Mouse (Mus musculus): ENCODE data around the gene Esp6. TPM values are rescaled to one million over a fixed set of nuclear protein-coding genes. Genes with fewer than 3 reads are reported as not detected.
A peak's percentile ranks its signal among the peaks of the same experiment; 100 is the strongest.
"Not testable (repeated sequence)": the region's sequence is repeated elsewhere in the genome, so short reads cannot be mapped to it uniquely, and the experiment has no call there.

Esp6 gene
- polyA plus RNA-seq (2015; fragmentation: Nextera tagmentation; extraction: Ambion mirVana), result not detected in 2 replicates

GRCm38 (mm10) chr17:40561207-40561606 is at the start of gene Esp6:
Gene Esp6, plus strand, starts transcription at chr17:40561507.
- TF ChIP-seq EP300 (optimal IDR thresholded peaks at IDR 0.05), result no peak
- no peak for TF ChIP-seq CTCF (IDR thresholded peaks at IDR 0.05; ENCODE audit: low read depth)
- H3K4me2 ChIP-seq (replicated peaks; ENCODE audit: low read depth), result no peak within 1 kb of the TSS
- DNase-seq (ENCODE audit: low spot score) (no peak), ATAC-seq (ENCODE audit: low FRiP score, low TSS enrichment) (no peak)
- H3K36me3 ChIP-seq (ENCODE audit: control insufficient read depth, insufficient read depth, low read length), result no peaks in the 10 kb centered on the region
- no peak within 1 kb of the TSS for H3K4me3 ChIP-seq (ENCODE audit: low read depth, low read length)
- WGBS, result 80% methylated on average over 5 of the region's 5 CpGs
- H3K9me3 ChIP-seq (ENCODE audit: control insufficient read depth, low read length), result no peaks in the 10 kb centered on the region
- no peak within 1 kb of the TSS for H3K27ac ChIP-seq (replicated peaks)
- no peaks in the 10 kb centered on the region for H3K4me1 ChIP-seq (replicated peaks; ENCODE audit: control insufficient read depth, insufficient read depth)
- H3K9ac ChIP-seq (ENCODE audit: low read length), result no peak within 1 kb of the TSS
- H3K27me3 ChIP-seq (ENCODE audit: control insufficient read depth, insufficient read depth, low read length), result no peaks in the 10 kb centered on the region

DNA sequence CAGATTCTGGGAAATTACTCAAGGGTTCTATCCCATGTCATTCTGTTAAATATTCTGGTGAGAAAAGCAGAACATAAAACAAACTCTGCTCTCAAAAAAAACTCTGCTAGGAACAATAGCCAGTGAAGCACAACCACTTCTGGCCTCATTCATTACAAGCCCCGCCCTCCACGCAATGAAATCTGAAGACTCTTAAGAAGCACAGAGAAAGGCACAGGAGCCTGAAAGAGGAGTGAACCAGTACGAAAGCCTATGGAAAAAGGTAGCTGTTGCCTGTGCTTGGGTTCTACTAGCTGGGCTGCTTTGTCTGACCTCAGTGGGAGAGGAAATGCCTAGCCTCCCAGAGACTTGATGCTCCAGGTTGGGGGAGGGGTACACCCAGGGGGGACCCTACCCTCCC is 41.5 kb upstream of the Esp6 start, which contains the start of gene Esp8:
Gene Esp8 (plus strand): TSS at position 205 of the 400 bp plus-strand sequence.
- no peaks in the 10 kb centered on the region for H3K9me3 ChIP-seq (ENCODE audit: control insufficient read depth, low read length)
- H3K36me3 ChIP-seq (ENCODE audit: control insufficient read depth, insufficient read depth, low read length), result no peaks in the 10 kb centered on the region
- no peak for DNase-seq (ENCODE audit: low spot score)
- WGBS, result 59% methylated on average over 3 of the region's 3 CpGs
- H3K4me2 ChIP-seq (replicated peaks; ENCODE audit: low read depth), result no peak within 1 kb of the TSS
- H3K9ac ChIP-seq (ENCODE audit: low read length), result no peak within 1 kb of the TSS
- no peaks in the 10 kb centered on the region for H3K4me1 ChIP-seq (replicated peaks; ENCODE audit: control insufficient read depth, insufficient read depth)
- no peak within 1 kb of the TSS for H3K4me3 ChIP-seq (ENCODE audit: low read depth, low read length)
- no peak for ATAC-seq (ENCODE audit: low FRiP score, low TSS enrichment)
- no peak for TF ChIP-seq CTCF (IDR thresholded peaks at IDR 0.05; ENCODE audit: low read depth)
- TF ChIP-seq EP300 (optimal IDR thresholded peaks at IDR 0.05), result no peak
- H3K27me3 ChIP-seq (ENCODE audit: control insufficient read depth, insufficient read depth, low read length), result no peaks in the 10 kb centered on the region
- no peak within 1 kb of the TSS for H3K27ac ChIP-seq (replicated peaks)

DNA sequence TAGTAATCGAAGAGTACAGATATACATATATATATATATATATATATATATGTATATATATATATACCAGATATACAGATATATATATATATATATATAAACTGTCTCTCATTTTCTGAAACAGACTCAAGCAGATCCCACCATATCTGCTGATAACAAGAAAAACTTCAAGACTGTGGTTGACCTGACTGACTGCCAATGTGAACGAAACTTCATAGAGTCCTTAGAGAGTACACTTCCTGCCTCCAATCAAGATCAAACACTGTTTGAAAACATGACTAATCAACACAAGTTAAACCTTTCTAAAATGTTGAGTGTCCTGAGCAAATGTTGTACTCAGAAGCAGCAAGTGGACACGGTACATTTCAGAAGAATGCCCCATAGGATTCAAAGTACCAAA is 31.5 kb upstream of the Esp6 start:
- Histone ChIP-seq H3K4me3 (ENCODE audit: low read depth, low read length) (no peak overlapping the region), H3K4me2 (replicated peaks; ENCODE audit: low read depth) (no peak overlapping the region), H3K27me3 (ENCODE audit: control insufficient read depth, insufficient read depth, low read length) (no peaks in the 10 kb centered on the region), H3K27ac (replicated peaks) (no peak overlapping the region), H3K9me3 (ENCODE audit: control insufficient read depth, low read length) (no peaks in the 10 kb centered on the region), H3K4me1 (replicated peaks; ENCODE audit: control insufficient read depth, insufficient read depth) (no peaks in the 10 kb centered on the region), H3K36me3 (ENCODE audit: control insufficient read depth, insufficient read depth, low read length) (no peaks in the 10 kb centered on the region), H3K9ac (ENCODE audit: low read length) (no peak overlapping the region)
- TF ChIP-seq EP300 (optimal IDR thresholded peaks at IDR 0.05), result no peak
- TF ChIP-seq CTCF (IDR thresholded peaks at IDR 0.05; ENCODE audit: low read depth), result no peak
- ATAC-seq (ENCODE audit: low FRiP score, low TSS enrichment), result 0 out of 2 replicates have a peak, but pooled peaks have one; percentile 49
- WGBS, result 61% methylated on average over 3 of the region's 3 CpGs
- DNase-seq (ENCODE audit: low spot score), result no peak

DNA sequence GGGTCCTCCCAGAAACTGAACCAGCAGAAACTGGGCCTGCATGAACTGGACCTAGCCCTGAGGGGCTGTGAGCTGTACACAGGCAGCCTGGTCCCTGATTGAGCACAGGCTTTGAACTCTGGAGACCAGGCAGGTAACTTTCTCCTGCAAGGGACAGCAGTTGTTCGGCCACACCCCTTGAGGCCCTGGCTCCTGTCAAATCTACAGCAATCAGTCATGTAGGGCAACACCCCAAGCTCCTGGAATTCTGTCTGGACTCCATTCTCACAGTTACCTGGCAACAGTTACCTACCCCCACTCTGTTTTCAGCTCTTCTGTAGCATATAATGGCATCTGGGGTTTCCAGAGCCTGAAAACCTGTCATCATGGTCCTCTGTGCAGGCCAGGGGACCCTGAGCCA is 30.2 kb upstream of the Esp6 start:
- Histone ChIP-seq H3K4me3 (ENCODE audit: low read depth, low read length) (no peak overlapping the region), H3K9ac (ENCODE audit: low read length) (no peak overlapping the region), H3K4me1 (replicated peaks; ENCODE audit: control insufficient read depth, insufficient read depth) (no peaks in the 10 kb centered on the region), H3K27me3 (ENCODE audit: control insufficient read depth, insufficient read depth, low read length) (no peaks in the 10 kb centered on the region), H3K4me2 (replicated peaks; ENCODE audit: low read depth) (no peak overlapping the region), H3K27ac (replicated peaks) (no peak overlapping the region), H3K9me3 (ENCODE audit: control insufficient read depth, low read length) (no peaks in the 10 kb centered on the region), H3K36me3 (ENCODE audit: control insufficient read depth, insufficient read depth, low read length) (no peaks in the 10 kb centered on the region)
- 28% methylated on average over 1 of the region's 1 CpGs for WGBS
- ATAC-seq (ENCODE audit: low FRiP score, low TSS enrichment) (peak; percentile 61; the same call in 1 of the 2 replicates), DNase-seq (ENCODE audit: low spot score) (peak; percentile 29)
- TF ChIP-seq EP300 (optimal IDR thresholded peaks at IDR 0.05) (no peak), CTCF (IDR thresholded peaks at IDR 0.05; ENCODE audit: low read depth) (no peak)

- not testable (repeated sequence) for DNase-seq (ENCODE audit: low spot score); H3K4me3 ChIP-seq (ENCODE audit: low read depth, low read length); H3K4me2 ChIP-seq (replicated peaks; ENCODE audit: low read depth); H3K9ac ChIP-seq (ENCODE audit: low read length); H3K27ac ChIP-seq (replicated peaks); H3K4me1 ChIP-seq (replicated peaks; ENCODE audit: control insufficient read depth, insufficient read depth); H3K36me3 ChIP-seq (ENCODE audit: control insufficient read depth, insufficient read depth, low read length); H3K9me3 ChIP-seq (ENCODE audit: control insufficient read depth, low read length); H3K27me3 ChIP-seq (ENCODE audit: control insufficient read depth, insufficient read depth, low read length); ATAC-seq (ENCODE audit: low FRiP score, low TSS enrichment)
- WGBS, result 33% methylated on average over 5 of the region's 5 CpGs
Measured at GRCm38 (mm10) chr17:40547005-40547404, 14.3 kb upstream of the Esp6 start.

DNA sequence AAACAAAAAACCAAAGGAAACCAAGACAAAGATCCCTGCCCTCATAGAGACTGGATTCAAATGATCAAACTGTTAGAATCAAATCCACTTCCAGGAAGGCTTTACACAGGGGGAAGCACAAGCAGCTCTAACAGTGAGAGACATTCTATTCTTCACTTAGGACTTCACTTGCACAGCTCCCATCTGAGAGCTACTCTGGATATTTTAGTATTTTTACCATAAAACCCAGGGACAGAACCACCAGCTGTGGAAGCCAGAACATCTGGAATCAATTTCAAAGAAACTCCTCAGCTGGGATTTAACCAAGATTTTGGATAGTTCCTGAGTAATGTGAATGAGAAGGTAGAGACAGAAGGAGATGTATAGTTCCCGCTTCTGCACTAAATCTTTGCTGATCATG is 7.8 kb upstream of the Esp6 start:
- no peak overlapping the region for H3K27ac ChIP-seq (replicated peaks)
- H3K4me3 ChIP-seq (ENCODE audit: low read depth, low read length), result no peak overlapping the region
- no peaks in the 10 kb centered on the region for H3K36me3 ChIP-seq (ENCODE audit: control insufficient read depth, insufficient read depth, low read length)
- 67% methylated on average over 1 of the region's 1 CpGs for WGBS
- no peaks in the 10 kb centered on the region for H3K9me3 ChIP-seq (ENCODE audit: control insufficient read depth, low read length)
- no peak overlapping the region for H3K9ac ChIP-seq (ENCODE audit: low read length)
- no peak overlapping the region for H3K4me2 ChIP-seq (replicated peaks; ENCODE audit: low read depth)
- H3K4me1 ChIP-seq (replicated peaks; ENCODE audit: control insufficient read depth, insufficient read depth), result no peaks in the 10 kb centered on the region
- no peaks in the 10 kb centered on the region for H3K27me3 ChIP-seq (ENCODE audit: control insufficient read depth, insufficient read depth, low read length)
- TF ChIP-seq EP300 (optimal IDR thresholded peaks at IDR 0.05) (no peak), CTCF (IDR thresholded peaks at IDR 0.05; ENCODE audit: low read depth) (no peak)
- no peak for ATAC-seq (ENCODE audit: low FRiP score, low TSS enrichment)
- no peak for DNase-seq (ENCODE audit: low spot score)

DNA sequence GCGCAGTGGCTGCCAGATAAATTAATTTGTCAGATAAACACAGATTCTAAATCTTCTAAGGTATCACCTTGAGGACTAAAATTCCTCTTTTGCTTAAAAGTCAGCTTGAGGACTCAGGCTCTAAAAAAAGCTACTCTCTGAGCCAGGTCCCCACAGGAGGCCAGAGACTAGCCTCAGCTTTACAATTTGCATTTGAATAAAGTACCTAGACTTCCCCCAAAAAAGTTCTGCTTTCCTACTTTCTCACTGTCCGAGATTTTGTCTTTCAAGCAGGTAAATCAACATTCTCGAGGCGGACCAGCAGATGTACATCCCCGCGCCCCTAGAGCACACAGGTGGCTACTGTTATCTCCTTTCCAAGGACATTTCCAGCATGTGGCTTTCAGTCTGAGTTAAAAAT is 22.6 kb downstream of the Esp6 start:
- not testable (repeated sequence) for H3K4me3 ChIP-seq (ENCODE audit: low read depth, low read length); H3K4me1 ChIP-seq (replicated peaks; ENCODE audit: control insufficient read depth, insufficient read depth); ATAC-seq (ENCODE audit: low FRiP score, low TSS enrichment); DNase-seq (ENCODE audit: low spot score); H3K9me3 ChIP-seq (ENCODE audit: control insufficient read depth, low read length); H3K4me2 ChIP-seq (replicated peaks; ENCODE audit: low read depth); H3K27me3 ChIP-seq (ENCODE audit: control insufficient read depth, insufficient read depth, low read length); H3K9ac ChIP-seq (ENCODE audit: low read length); H3K36me3 ChIP-seq (ENCODE audit: control insufficient read depth, insufficient read depth, low read length); H3K27ac ChIP-seq (replicated peaks)
- WGBS, result 52% methylated on average over 6 of the region's 6 CpGs

All from stomach, postnatal 0 days (tissue).